Mouse (Mus musculus) hindbrain, postnatal 0 days (tissue): ENCODE measurements around the gene Camkk2. TPM values are rescaled to one million over a fixed set of nuclear protein-coding genes. Genes with fewer than 3 reads are reported as not detected.
A peak's percentile ranks its signal among the peaks of the same experiment; 100 is the strongest.

ENCODE experiments used
- ATAC-seq: fragments of 200-750 bp; cut with Nextera tagmentation; 2 replicates; pipeline ENCODE4 v1.8.0; 2017; ENCODE audit warnings: mild to moderate bottlenecking, moderate TSS enrichment, moderate library complexity
- DNase-seq: peaks from one replicate; pipeline ENCODE4 v3.0.0-alpha.2; 2015; ENCODE audit warnings: low spot score
- H3K27ac ChIP-seq: fragments of 300-500 bp; sonication (generic); 2 replicates; pipeline ENCODE4 v1.5.1; 2014; ENCODE audit warnings: mild to moderate bottlenecking
- H3K27me3 ChIP-seq: fragments of 300-500 bp; sonication (generic); 2 replicates; pipeline ENCODE4 v1.6.1; 2014; ENCODE audit warnings: low read length, mixed read lengths; ENCODE audit not compliant: insufficient read depth
- H3K36me3 ChIP-seq: fragments of 300-500 bp; sonication (generic); 2 replicates; pipeline ENCODE4 v1.6.1; 2014; ENCODE audit warnings: low read length, mixed read lengths; ENCODE audit not compliant: insufficient read depth
- H3K4me1 ChIP-seq: fragments of 300-500 bp; sonication (generic); 2 replicates; pipeline ENCODE4 v1.6.1; 2014; ENCODE audit warnings: antibody characterized with exemption, low read length, mixed read lengths; ENCODE audit not compliant: insufficient read depth
- H3K4me2 ChIP-seq: fragments of 300-500 bp; sonication (generic); 2 replicates; pipeline ENCODE4 v1.6.1; 2014; ENCODE audit warnings: low read depth, mild to moderate bottlenecking, low read length, moderate library complexity, mixed read lengths
- H3K4me3 ChIP-seq: fragments of 300-500 bp; sonication (generic); 2 replicates; pipeline ENCODE4 v1.5.1; 2014; ENCODE audit warnings: low read length
- H3K9ac ChIP-seq: fragments of 300-500 bp; sonication (generic); replicated peaks from 2 replicates; pipeline ENCODE4 v1.6.1; 2014; ENCODE audit warnings: mild to moderate bottlenecking, low read length, moderate library complexity, mixed read lengths
- H3K9me3 ChIP-seq: fragments of 300-500 bp; sonication (generic); 2 replicates; pipeline ENCODE4 v1.6.1; 2016; ENCODE audit warnings: low read length, mixed read lengths
- CTCF ChIP-seq: IDR thresholded peaks from 2 replicates; pipeline ENCODE4 v1.5.1; 2016; ENCODE audit warnings: antibody characterized with exemption, control low read depth, low read depth
- WGBS: fragments of 180-500 bp; shearing (Covaris S2); extraction: QIAGEN DNeasy Blood & Tissue Kit; methylation state at CpG from one replicate; pipeline ENCODE4 v1.1.7; 2014; 5-methylcytosine and 5-hydroxymethylcytosine counted together
- polyA plus RNA-seq: library from polyadenylated mRNA; unstranded; fragments of >200 nt; fragmentation: Nextera tagmentation; extraction: Ambion mirVana; gene quantifications from 2 replicates; pipeline ENCODE4 v1.2.1, GENCODE M21; 2015
- total RNA-seq: library from RNA; depleted of rRNA; stranded (reverse); fragments of >200 nt; gene quantifications from 2 replicates; pipeline ENCODE4 v1.2.3, GENCODE M21; 2014

The Camkk2 gene
- total and polyA plus RNA-seq, 2 experiments from 2014 or later: 61.8 to 112 TPM

GRCm38 (mm10) chr5:122799379-122800344, 20.5 kb upstream of the Camkk2 start:
- WGBS: 46% methylated on average over 17 of the region's 17 CpGs

GRCm38 (mm10) chr5:122798557-122799378, 19.6 kb upstream of the Camkk2 start:
- peak overlapping the region; percentile 64 for H3K27ac ChIP-seq
- no peak overlapping the region for H3K9ac ChIP-seq
- H3K27me3 ChIP-seq: no peaks in the 10 kb centered on the region
- peak; percentile 81 for ATAC-seq
- no peak overlapping the region for H3K4me2 ChIP-seq
- H3K36me3 ChIP-seq: peaks cover 46% of the 10 kb centered on the region
- no peak for TF ChIP-seq CTCF
- WGBS: 37% methylated on average over 17 of the region's 17 CpGs
- H3K9me3 ChIP-seq: no peaks in the 10 kb centered on the region
- H3K4me3 ChIP-seq: no peak overlapping the region
- peak; percentile 81 for DNase-seq
- H3K4me1 ChIP-seq: no peaks in the 10 kb centered on the region; the same call in 1 of the 2 replicates

More at GRCm38 (mm10) chr5:122799379-122800344, 20.5 kb upstream of the Camkk2 start:
- ATAC-seq: peak; percentile 72
- peaks cover 48% of the 10 kb centered on the region for H3K36me3 ChIP-seq
- peak overlapping the region; percentile 64 for H3K27ac ChIP-seq
- H3K9me3 ChIP-seq: no peaks in the 10 kb centered on the region
- no peak overlapping the region for H3K4me2 ChIP-seq
- H3K27me3 ChIP-seq: no peaks in the 10 kb centered on the region
- no peak overlapping the region for H3K4me3 ChIP-seq
- H3K4me1 ChIP-seq: no peaks in the 10 kb centered on the region; the same call in 1 of the 2 replicates
- peak; percentile 66 for DNase-seq
- no peak overlapping the region for H3K9ac ChIP-seq
- no peak for TF ChIP-seq CTCF

- 91% methylated on average over 3 of the region's 3 CpGs for WGBS
- no peak overlapping the region for H3K4me2 ChIP-seq
- ATAC-seq (no peak), DNase-seq (no peak)
- no peak for TF ChIP-seq CTCF
- H3K4me1 ChIP-seq: no peaks in the 10 kb centered on the region; the same call in 1 of the 2 replicates
- H3K36me3 ChIP-seq: peaks cover 48% of the 10 kb centered on the region
- no peaks in the 10 kb centered on the region for H3K9me3 ChIP-seq
- no peak overlapping the region for H3K27ac ChIP-seq
- no peaks in the 10 kb centered on the region for H3K27me3 ChIP-seq
- no peak overlapping the region for H3K4me3 ChIP-seq
- no peak overlapping the region for H3K9ac ChIP-seq
Measured at GRCm38 (mm10) chr5:122797866-122798265, 18.7 kb upstream of the Camkk2 start.

- Histone ChIP-seq H3K9ac (no peak overlapping the region), H3K36me3 (peaks cover 43% of the 10 kb centered on the region), H3K27ac (no peak overlapping the region), H3K4me2 (no peak overlapping the region), H3K4me1 (no peaks in the 10 kb centered on the region), H3K27me3 (no peaks in the 10 kb centered on the region), H3K9me3 (no peaks in the 10 kb centered on the region), H3K4me3 (no peak overlapping the region)
- no peak for TF ChIP-seq CTCF
- WGBS: 95% methylated on average over 2 of the region's 2 CpGs
- DNase-seq: no peak
- ATAC-seq: no peak
Measured at GRCm38 (mm10) chr5:122788696-122789095, 9.5 kb upstream of the Camkk2 start.

DNA sequence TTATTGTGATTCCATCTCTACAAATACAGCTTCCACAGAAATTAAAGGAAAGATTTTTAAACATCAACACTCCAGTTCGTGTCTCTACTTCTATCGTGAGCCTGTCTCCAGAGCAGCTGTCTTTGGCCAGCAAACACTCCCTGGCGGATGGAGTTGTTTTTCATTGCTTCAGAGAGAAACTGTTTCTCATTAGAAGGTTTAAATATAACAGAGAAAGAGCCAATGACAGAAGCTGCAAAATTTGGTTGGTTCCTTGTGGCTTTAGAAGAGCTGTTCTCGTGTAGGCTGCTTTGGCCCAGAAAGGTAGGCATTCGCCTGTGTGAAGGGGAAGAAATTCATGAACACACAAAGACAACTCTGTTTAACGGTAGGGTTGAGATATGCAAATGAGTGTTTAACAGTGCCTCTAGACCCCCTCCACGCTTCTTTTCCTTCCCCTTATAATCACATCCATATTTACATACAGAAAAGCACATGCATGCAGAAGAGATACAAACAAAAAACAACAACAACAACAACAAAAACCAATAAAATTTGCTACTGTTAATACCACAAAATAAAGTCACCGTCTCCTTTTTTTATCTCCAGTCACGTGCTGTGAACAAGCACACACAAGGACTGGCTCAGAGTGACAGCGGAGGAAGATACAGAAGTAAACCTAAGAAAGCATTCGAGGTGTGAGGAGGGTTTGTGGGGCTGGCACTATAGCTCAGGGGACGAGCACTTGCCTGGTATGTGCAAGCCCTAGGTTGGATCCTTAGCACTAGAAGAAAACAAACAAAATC, 7.0 kb upstream of the Camkk2 start:
- no peak overlapping the region for H3K4me3 ChIP-seq
- no peaks in the 10 kb centered on the region for H3K4me1 ChIP-seq
- H3K27ac ChIP-seq: no peak overlapping the region; the same call in 1 of the 2 replicates
- H3K9me3 ChIP-seq: no peaks in the 10 kb centered on the region
- H3K4me2 ChIP-seq: no peak overlapping the region
- DNase-seq (peak; percentile 24), ATAC-seq (no peak)
- H3K27me3 ChIP-seq: no peaks in the 10 kb centered on the region
- no peak overlapping the region for H3K9ac ChIP-seq
- WGBS: 59% methylated on average over 12 of the region's 12 CpGs
- TF ChIP-seq CTCF: no peak
- peaks cover 28% of the 10 kb centered on the region for H3K36me3 ChIP-seq
